ENCODE assay signal across 10 mouse cellular contexts in the genomic region with DNA sequence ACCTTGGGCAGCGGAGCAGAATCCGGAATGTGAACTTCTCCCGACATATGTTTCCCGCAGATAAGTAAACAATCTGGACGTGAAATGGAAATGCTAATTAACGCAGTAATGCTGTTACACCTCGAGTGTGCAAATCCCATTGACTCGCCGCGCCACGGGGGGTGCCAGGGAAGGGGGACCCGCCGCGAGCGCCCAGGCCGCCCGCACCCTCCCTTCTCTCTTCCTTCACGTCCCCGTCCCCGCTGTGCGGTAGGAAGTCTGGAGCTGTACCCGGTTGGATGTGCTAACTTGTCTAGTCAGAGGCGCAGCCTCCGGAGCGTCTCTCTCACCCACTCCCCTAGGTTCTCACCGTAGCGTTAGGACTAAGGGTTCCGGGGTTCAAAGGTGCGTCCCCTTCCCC. TPM values are rescaled to one million over a fixed set of nuclear protein-coding genes. Genes with fewer than 3 reads are reported as not detected.
DNase-seq lines count a peak whose midpoint lies in the region; ATAC-seq lines count a peak whose summit lies in the region.
"Had no signal": no experiment of that assay in that cellular context is flagged by ENCODE, and none has a peak within 500 bp of the region (broad histone marks: within the 10 kb centered on the region; RNA-seq: fewer than 3 reads in every experiment).

No protein-coding gene starts in this region.

- no peaks in the 10 kb centered on the region for H3K36me3 ChIP-seq in heart, embryonic 15.5 days
- no peaks in the 10 kb centered on the region for H3K36me3 ChIP-seq in hindbrain, embryonic 14.5 days (replicated peaks; ENCODE audit: control insufficient read depth, insufficient read depth)
- H3K36me3 ChIP-seq in neural tube, embryonic 11.5 days (ENCODE audit: control insufficient read depth, insufficient read depth, low read length) = no peaks in the 10 kb centered on the region

- H3K4me3 ChIP-seq in heart, embryonic 15.5 days = peak overlapping the region; percentile 32
- peak overlapping the region; percentile 17; the same call in 1 of the 2 replicates for H3K4me3 ChIP-seq in hindbrain, embryonic 14.5 days (replicated peaks; ENCODE audit: low read length)
- H3K4me3 ChIP-seq in neural tube, embryonic 11.5 days (ENCODE audit: low read depth, low read length) = peak overlapping the region; percentile 19; the same call in 1 of the 2 replicates

- H3K27ac ChIP-seq in heart, embryonic 15.5 days = no peak overlapping the region
- no peak overlapping the region for H3K27ac ChIP-seq in hindbrain, embryonic 14.5 days
- H3K27ac ChIP-seq in neural tube, embryonic 11.5 days (ENCODE audit: low read depth, low read length) = no peak overlapping the region

- H3K4me2 ChIP-seq in heart, embryonic 15.5 days = peak overlapping the region; percentile 53
- peak overlapping the region; percentile 35 for H3K4me2 ChIP-seq in hindbrain, embryonic 14.5 days (replicated peaks)
- peak overlapping the region; percentile 9; the same call in 1 of the 2 replicates for H3K4me2 ChIP-seq in neural tube, embryonic 11.5 days (ENCODE audit: low read depth)

- peaks cover 28% of the 10 kb centered on the region for H3K4me1 ChIP-seq in heart, embryonic 15.5 days (replicated peaks)
- no peaks in the 10 kb centered on the region for H3K4me1 ChIP-seq in hindbrain, embryonic 14.5 days (replicated peaks; ENCODE audit: control insufficient read depth, insufficient read depth, low read length)
- peaks cover 13% of the 10 kb centered on the region; the same call in 1 of the 2 replicates for H3K4me1 ChIP-seq in neural tube, embryonic 11.5 days (ENCODE audit: control insufficient read depth, insufficient read depth, low read length)

- H3K9ac ChIP-seq in heart, embryonic 15.5 days = no peak overlapping the region
- H3K9ac ChIP-seq in hindbrain, embryonic 14.5 days = no peak overlapping the region
- no peak overlapping the region for H3K9ac ChIP-seq in neural tube, embryonic 11.5 days (ENCODE audit: low read length)

- under 1% methylated on average over 29 of the region's 29 CpGs for WGBS in heart, embryonic 15.5 days
- under 1% methylated on average over 29 of the region's 29 CpGs for WGBS in hindbrain, embryonic 14.5 days
- 0% methylated on average over 29 of the region's 29 CpGs for WGBS in neural tube, embryonic 11.5 days

- no peaks in the 10 kb centered on the region for H3K9me3 ChIP-seq in heart, embryonic 15.5 days (replicated peaks)
- no peaks in the 10 kb centered on the region for H3K9me3 ChIP-seq in hindbrain, embryonic 14.5 days (ENCODE audit: control insufficient read depth, low read length)
- no peaks in the 10 kb centered on the region for H3K9me3 ChIP-seq in neural tube, embryonic 11.5 days (ENCODE audit: control insufficient read depth, low read length)

- H3K27me3 ChIP-seq in heart, embryonic 15.5 days = peaks cover 99% of the 10 kb centered on the region
- H3K27me3 ChIP-seq in hindbrain, embryonic 14.5 days (ENCODE audit: control insufficient read depth, insufficient read depth, low read length) = peaks cover 92% of the 10 kb centered on the region
- H3K27me3 ChIP-seq in neural tube, embryonic 11.5 days (ENCODE audit: control insufficient read depth, insufficient read depth, low read length) = peaks cover 88% of the 10 kb centered on the region

- DNase-seq in heart, adult 18-20 months = no peak
- DNase-seq in embryo, embryonic 10.5 days (ENCODE audit: low spot score) = peak; percentile 36
- DNase-seq in hindbrain, embryonic 14.5 days (ENCODE audit: low spot score) = no peak
- DNase-seq in neural tube, embryonic 11.5 days (ENCODE audit: low spot score) = peak; percentile 38
- DNase-seq in spleen, postnatal 10 days (ENCODE audit: low spot score in 2 of 2) = no peak
- DNase-seq in urinary bladder, adult 18-20 months (ENCODE audit: low spot score in 2 of 2) = no peak
- no peak for DNase-seq in gastrocnemius, postnatal 4 days (ENCODE audit: low spot score in 2 of 2)

- no peak for ATAC-seq in heart, embryonic 15.5 days (replicated peaks; ENCODE audit: insufficient number of reproducible peaks, insufficient read depth, low FRiP score, low read depth)
- peak; percentile 56; the same call in 1 of the 2 replicates for ATAC-seq in hindbrain, embryonic 14.5 days (ENCODE audit: low FRiP score)
- ATAC-seq in neural tube, embryonic 11.5 days (ENCODE audit: insufficient read depth, low FRiP score, low TSS enrichment) = no peak

RNA-seq across cellular contexts. Expression of gene Sox14, which starts 6.7 kb away (rescaled TPM):
- polyA plus RNA-seq in heart, embryonic 15.5 days (2015; fragmentation: Nextera tagmentation; extraction: Ambion mirVana) = not detected in 2 replicates
- total RNA-seq in heart, adult 18-20 months (2021) = not detected
- 9.8 and 9.9 TPM in 2 replicates for polyA plus RNA-seq in hindbrain, embryonic 14.5 days (2014; fragmentation: Nextera tagmentation; extraction: Ambion mirVana)
- 4.2 and 4.8 TPM in 2 replicates for polyA plus RNA-seq in neural tube, embryonic 11.5 days (2014; fragmentation: Nextera tagmentation; extraction: Ambion mirVana)
- total RNA-seq in gastrocnemius, postnatal 4 days (2021) = not detected
- polyA plus RNA-seq: gonadal fat pad, adult 2 months; thymus, postnatal 0 days had no signal

Comparison
In these comparisons a context has a peak if more than half of its experiments do, and no peak if none do; other contexts are left out.
1. DNase-seq: peak in embryo, embryonic 10.5 days (single experiment) and neural tube, embryonic 11.5 days (single experiment); none in heart, adult 18-20 months (0 of 2), hindbrain, embryonic 14.5 days (single experiment), spleen, postnatal 10 days (0 of 2), urinary bladder, adult 18-20 months (0 of 2) and gastrocnemius, postnatal 4 days (0 of 2).
2. Peak in every context shown above with its lines, with median percentiles within 50 percentile points of each other: H3K4me2 ChIP-seq and H3K4me3 ChIP-seq.